Mouse (Mus musculus) c-Kit-positive CD71-positive TER-119-positive erythroid progenitor cells, embryonic 14.5 days (primary cell): ENCODE data around the gene Hist1h2ah.

Experiments used
- DNase-seq: peaks from one replicate; pipeline ENCODE4 v3.0.0-alpha.2; 2013; ENCODE audit warnings: low spot score

The Hist1h2ah gene

GRCm38 (mm10) chr13:22039364-22039763 is 4.0 kb upstream of the Hist1h2ah start:
- DNase-seq = no peak

DNA sequence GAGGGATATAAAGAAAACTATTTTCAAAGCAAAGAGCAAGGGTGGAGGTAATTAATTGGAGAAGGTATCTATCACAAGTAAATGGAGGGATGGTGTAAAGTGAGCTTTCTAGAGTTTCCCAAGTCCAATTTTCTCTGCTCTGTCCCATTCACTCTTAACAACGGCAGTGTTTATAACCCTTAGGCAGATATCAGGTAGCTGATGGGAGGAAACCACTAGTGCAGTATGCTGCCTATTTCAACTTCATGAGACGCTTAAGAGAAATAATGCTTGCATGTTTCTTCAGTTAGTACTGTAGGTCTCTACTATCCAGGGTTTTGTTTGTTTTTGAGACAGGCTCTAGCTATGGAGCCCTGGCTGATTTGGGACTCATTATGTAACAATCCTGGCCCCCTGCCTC is 2.0 kb upstream of the Hist1h2ah start:
- DNase-seq = no peak

- DNase-seq = no peak
These were observed 1.6 kb upstream of the Hist1h2ah start for GRCm38 (mm10) chr13:22036986-22037385.

- DNase-seq = peak; percentile 74
These were observed 985 bp upstream of the Hist1h2ah start for GRCm38 (mm10) chr13:22036149-22036956.

GRCm38 (mm10) chr13:22034443-22035266 is 713 bp downstream of the Hist1h2ah start:
- no peak for DNase-seq

GRCm38 (mm10) chr13:22033741-22034442 is 1.5 kb downstream of the Hist1h2ah start:
- DNase-seq = no peak

GRCm38 (mm10) chr13:22030493-22030892 is 4.9 kb downstream of the Hist1h2ah start:
- DNase-seq = no peak

GRCm38 (mm10) chr13:22029928-22030327 is 5.4 kb downstream of the Hist1h2ah start:
- DNase-seq = no peak

DNA sequence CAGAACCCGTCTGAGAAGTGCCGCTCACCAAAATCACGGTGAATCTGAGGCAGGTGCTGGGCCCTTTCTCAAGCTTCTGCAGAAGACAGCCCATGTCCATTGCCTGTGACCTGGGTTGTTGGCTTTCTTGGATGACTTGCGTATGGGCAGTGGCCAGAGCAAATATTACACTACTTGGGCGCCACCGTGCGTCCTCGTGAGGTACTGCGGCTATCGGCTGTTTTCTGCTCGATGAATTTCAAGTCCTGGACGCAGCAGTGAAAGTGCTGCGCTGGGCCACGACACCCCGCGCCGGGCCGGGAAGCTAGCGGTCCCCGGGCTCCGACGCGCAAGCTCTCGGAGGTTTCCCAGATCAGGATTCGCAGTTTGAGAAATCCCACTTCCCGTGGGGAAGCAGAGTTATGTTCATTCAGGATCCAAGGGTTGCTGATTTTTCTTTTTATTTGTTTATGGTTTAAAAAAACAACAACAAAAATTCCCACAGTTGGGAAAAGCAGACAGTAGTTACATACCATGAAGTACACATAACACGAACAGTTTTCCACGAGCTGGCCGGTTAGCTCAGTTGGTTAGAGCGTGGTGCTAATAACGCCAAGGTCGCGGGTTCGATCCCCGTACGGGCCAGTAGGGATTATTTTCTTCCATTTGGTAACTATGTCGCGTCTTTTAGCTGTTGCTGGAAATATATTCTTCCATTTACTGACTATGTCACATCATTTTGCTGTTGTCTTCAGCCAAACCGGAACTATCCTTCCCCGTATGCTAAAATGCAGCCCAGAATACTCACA is 6.5 kb downstream of the Hist1h2ah start:
- peak; percentile 92 for DNase-seq

DNA sequence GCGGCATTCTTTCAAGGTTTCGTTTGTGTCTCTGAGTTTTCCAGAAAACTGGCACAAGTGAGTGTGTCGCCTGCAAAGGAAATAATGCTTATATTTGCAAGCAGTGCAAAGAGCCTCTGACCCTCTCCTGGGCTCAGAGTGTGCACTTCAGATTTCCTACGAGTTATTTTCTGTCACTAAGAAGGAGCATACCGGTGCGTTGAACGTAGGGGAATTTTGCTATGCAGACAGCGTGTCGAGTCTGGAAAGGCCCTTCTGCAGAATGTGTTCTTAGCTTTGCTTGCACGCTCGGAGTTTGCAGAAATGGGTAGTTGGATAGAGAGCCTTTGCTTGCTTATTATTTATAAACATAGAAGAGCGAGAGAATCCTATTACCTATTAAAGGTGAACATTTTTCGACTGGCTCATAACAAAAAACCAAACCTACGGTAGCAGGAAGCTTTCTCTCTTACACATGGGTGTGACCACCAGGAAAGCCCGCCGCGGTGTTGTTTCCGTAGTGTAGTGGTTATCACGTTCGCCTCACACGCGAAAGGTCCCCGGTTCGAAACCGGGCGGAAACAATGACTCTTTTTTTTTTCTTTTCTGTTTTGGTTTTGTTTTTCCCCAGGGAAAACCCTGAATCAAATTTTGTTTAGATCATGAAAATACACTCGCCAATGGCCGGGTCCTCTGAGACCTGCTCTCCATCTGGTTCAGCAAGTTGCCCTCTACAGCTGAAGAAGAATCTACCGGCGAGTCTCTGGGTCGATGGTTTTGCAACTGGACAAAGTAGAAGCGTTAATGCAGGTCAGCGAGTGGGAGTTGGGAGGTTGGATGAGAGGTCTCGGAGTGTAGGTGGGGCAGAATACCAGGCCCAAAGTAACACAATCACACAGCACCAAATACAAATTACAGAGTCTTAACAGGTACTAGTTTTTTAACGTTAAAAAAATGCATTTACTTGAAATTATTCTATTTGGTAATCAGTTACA is 9.0 kb downstream of the Hist1h2ah start:
- peak; percentile 89 for DNase-seq

GRCm38 (mm10) chr13:22022241-22022640 is 13.1 kb downstream of the Hist1h2ah start:
- peak; percentile 93 for DNase-seq

- DNase-seq = no peak
These were observed 13.8 kb downstream of the Hist1h2ah start for GRCm38 (mm10) chr13:22021581-22021980.

- peak; percentile 81 for DNase-seq
These were observed 14.4 kb downstream of the Hist1h2ah start for GRCm38 (mm10) chr13:22020901-22021339.

- no peak for DNase-seq
These were observed 15.2 kb downstream of the Hist1h2ah start for GRCm38 (mm10) chr13:22019934-22020835.

DNA sequence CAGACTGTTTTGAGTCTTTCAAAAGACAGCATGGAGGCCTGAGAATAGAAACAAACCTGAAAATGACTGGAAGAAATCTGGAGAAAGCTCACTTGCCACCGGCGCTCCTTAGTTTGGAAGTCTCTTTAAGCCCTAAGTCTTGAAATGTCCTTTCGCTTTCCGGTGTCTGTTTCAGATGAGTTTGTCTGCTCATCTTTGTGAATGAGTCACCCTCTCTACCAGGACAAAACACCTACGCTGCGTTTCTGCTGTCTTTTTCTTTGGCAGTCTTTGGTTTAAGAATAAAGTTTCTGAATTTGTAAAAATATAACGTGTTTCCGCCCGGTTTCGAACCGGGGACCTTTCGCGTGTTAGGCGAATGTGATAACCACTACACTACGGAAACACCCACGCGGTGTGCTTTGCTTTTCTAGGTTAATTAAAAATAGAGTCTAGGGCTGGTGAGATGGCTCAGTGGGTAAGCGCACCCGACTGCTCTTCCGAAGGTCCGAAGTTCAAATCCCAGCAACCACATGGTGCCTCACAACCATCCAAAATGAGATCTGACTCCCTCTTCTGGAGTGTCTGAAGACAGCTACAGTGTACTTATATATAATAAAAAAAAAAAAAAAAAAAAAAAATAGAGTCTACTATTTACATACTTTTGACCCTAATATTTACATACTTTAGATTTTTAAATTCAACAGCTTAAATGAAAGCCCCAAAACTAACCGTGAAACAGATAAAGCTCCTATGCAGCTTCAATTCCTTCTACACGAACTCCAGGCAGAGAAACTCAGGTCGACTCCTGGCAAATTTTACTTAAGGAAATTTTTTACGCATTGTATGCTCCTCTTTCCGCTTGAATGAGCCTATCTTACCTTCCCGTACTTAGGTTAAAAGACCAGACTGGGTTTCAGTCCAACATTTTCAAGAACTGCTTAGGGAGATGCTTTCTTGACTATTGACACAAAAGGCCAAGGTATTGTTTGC is 19.6 kb downstream of the Hist1h2ah start:
- peak; percentile 95 for DNase-seq

GRCm38 (mm10) chr13:22014411-22014845 is 20.9 kb downstream of the Hist1h2ah start:
- no peak for DNase-seq

DNA sequence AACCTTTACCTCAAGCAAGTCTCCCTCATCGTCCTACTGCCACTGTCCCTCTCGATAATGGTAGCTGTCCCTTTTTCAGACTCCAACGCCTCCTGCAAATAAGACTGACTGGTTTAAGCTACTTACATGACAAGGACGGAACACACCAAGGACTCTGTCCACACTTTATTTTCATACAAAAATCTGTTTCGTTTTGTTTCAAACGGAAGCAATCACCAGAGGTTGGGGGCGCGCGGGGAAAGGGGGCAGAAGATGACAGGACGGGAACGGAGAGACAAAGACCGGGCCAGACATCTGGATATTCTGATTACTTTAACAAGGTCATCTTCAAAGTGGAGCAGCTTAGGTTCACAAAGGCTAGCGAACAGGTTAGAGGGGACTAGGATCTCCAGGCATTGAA is 21.7 kb downstream of the Hist1h2ah start:
- no peak for DNase-seq

DNA sequence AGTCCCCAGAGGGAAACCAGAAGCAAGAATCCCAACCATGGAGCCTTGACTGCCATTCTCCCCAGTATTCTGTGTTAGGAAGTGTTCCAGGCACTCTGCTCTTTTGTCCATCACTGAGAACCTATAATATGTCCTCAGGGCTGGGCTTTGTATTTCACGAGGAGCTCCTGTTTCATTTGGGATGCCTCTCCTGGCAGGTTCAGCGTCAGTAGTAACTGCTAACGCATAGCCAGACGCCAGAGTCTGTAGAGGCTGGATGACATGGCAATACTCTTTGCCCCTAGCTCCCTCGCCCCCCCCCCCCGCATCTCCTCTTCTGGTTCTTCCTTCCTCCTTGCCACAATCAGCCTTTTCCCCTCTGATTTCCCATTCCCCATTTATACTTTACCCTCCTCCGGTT is 25.7 kb downstream of the Hist1h2ah start, which contains the start of gene Prss16:
Gene Prss16 (minus strand): TSS at position 101 of the 400 bp plus-strand sequence.
- no peak for DNase-seq
